Mouse (Mus musculus): ENCODE results near the gene Gm49387.

Gm49387 gene

GRCm38 (mm10) chr14:31640346-31640889 is at the start of gene Gm49387:
TSS of gene Gm49387 (minus strand) at chr14:31640878.
- DNase-seq (ENCODE audit: low spot score): no peak

- DNase-seq (ENCODE audit: low spot score): no peak
Observed at GRCm38 (mm10) chr14:31686231-31686630, 45.6 kb upstream of the Gm49387 start.

GRCm38 (mm10) chr14:31685680-31686079 is 45.0 kb upstream of the Gm49387 start:
- DNase-seq (ENCODE audit: low spot score): no peak

GRCm38 (mm10) chr14:31684343-31685040 is 43.8 kb upstream of the Gm49387 start:
- no peak for DNase-seq (ENCODE audit: low spot score)

- DNase-seq (ENCODE audit: low spot score): no peak
Observed at GRCm38 (mm10) chr14:31683610-31684009, 42.9 kb upstream of the Gm49387 start.

DNA sequence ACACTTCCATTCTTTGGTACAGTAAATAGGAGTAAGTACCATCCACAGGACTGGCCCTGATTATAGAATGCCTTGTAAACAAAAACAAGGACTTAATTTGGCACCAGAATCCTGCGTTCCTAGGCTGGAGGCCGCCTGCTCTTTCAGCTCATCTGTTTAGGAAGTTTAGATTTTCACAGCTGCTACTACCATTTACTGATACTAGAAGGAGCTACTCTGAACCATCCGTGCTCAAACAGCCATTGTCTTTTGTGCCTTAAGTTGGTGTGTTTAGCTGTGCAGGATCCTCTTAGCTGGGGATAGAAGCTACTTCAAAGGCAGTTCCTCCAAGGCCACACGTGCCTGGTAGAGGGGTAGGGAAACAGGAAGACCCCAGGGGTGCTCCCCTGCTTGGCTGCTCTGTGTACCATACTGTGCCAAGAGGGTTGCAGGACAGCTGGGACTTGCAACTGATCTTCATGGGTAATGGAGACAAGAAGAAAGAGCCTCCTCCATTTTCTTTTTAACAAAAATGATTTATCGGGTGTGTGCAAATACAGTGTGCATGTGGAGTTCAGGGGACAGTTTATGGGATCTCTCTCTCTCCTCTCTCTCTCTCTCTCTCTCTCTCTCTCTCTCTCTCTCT is 41.4 kb upstream of the Gm49387 start:
- no peak for DNase-seq (ENCODE audit: low spot score)

- no peak for DNase-seq (ENCODE audit: low spot score)
Observed at GRCm38 (mm10) chr14:31681291-31681690, 40.6 kb upstream of the Gm49387 start.

GRCm38 (mm10) chr14:31680656-31681055 is 40.0 kb upstream of the Gm49387 start:
- no peak for DNase-seq (ENCODE audit: low spot score)

DNA sequence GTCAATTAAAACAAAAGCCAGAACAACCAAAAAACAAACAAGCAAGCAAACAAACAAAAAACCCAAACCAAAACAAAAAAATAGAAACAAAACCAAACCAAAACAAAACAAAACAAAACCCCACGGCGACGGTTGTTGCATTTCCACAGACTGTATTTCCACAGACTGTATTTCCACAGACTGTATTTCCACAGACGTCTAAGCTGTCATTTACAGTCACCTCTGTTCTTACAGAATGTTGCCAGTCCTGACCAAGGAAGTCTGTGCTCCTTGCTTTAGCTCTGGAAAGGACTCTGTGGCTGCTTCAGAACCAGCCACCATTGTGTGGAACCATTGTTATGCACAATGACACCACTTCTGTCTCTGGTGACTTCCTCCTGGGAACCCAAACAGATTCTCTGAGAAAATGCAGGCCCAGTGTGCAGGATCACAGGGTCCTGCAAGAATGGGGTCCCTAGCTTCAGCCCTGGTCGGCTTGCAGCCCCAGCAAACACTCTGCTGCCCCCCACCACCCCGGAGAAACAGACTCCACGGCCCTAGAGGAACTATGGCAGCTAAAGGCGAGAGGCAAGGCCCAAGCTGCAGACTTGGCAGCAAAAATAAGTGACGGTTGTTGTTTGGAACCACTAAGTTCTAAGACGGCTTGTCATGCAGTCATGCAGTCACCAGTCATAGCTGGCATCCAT is 31.1 kb upstream of the Gm49387 start:
- no peak for DNase-seq (ENCODE audit: low spot score)

- DNase-seq (ENCODE audit: low spot score): no peak
Observed at GRCm38 (mm10) chr14:31669642-31670490, 29.2 kb upstream of the Gm49387 start.

DNA sequence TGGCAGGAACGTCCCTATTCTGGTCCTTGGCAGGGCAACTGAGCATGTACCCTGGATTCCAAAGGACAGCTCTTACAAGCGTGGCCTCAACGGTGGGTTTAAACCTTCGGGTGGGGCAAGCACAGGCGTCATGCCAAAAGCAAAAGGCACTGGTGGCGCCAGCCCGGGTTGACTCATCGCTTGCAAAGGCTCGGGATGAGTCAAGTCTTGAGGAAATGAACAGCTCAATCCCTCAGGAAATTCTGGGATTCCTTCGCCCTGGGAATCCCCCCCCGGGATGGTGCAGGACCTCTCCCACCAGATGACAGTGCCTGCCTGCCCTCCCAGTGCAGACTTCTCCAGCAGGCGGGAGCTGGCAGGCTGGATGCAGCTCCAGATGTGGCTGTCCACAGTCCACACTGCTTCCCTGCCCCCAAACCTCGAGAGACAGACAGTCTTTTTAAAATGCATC is 28.5 kb upstream of the Gm49387 start:
- peak; percentile 83 for DNase-seq (ENCODE audit: low spot score)

GRCm38 (mm10) chr14:31668326-31668725 is 27.6 kb upstream of the Gm49387 start:
- no peak for DNase-seq (ENCODE audit: low spot score)

DNA sequence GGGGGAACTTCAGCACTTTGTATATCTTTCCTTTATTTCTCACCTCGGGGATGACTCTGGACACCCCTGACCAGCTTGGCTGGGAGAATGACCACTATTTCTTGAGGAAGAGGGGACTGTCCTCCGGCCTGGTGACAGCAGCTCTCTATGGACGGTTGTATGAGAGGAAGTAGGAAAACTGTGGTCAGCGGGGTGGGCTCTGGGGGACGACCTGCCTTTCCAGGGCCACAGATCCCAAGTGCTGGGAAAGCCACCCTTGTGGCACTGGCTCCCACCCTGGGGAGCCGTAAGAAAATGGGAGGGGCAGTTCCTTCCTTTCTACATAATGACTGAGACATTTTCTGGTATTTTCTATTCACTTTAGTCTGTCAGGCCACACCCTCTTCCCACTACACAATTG is 27.1 kb upstream of the Gm49387 start:
- DNase-seq (ENCODE audit: low spot score): no peak

DNA sequence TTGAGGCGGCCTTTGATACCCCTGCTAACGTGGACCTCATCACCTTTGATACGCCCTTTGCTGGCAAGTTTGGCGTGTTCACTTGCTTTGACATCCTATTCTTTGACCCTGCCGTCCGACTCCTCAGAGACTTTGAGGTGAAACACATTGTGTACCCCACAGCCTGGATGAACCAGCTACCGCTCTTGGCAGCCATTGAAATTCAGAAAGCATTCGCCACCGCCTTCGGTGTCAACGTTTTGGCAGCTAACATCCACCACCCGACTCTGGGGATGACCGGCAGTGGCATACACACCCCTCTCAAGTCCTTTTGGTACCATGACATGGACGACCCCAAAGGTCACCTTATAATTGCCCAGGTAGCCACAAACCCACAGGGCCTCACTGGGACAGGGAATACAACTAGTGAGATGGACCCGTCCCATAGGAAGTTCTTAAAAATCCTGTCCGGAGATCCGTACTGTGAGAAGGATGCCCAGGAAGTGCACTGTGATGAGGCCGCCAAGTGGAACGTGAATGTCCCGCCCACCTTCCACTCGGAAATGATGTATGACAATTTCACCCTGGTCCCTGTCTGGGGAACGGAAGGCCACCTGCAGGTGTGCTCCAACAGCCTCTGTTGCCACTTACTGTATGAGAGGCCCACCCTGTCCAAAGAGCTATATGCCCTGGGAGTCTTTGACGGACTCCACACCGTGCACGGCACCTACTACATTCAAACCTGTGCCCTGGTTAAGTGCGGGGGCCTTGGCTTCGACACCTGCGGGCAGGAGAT is 26.4 kb upstream of the Gm49387 start:
- DNase-seq (ENCODE audit: low spot score): no peak

GRCm38 (mm10) chr14:31665566-31665940 is 24.9 kb upstream of the Gm49387 start:
- DNase-seq (ENCODE audit: low spot score): no peak

- DNase-seq (ENCODE audit: low spot score): no peak
Observed at GRCm38 (mm10) chr14:31664903-31665565, 24.4 kb upstream of the Gm49387 start.

- no peak for DNase-seq (ENCODE audit: low spot score)
Observed at GRCm38 (mm10) chr14:31664100-31664902, 23.6 kb upstream of the Gm49387 start.

- DNase-seq (ENCODE audit: low spot score): no peak
Observed at GRCm38 (mm10) chr14:31663376-31664099, 22.9 kb upstream of the Gm49387 start.
